Mouse (Mus musculus) hindlimb bud, embryonic 11.5 days (tissue): Measurements from ENCODE around the gene Zfp276.
A peak's percentile ranks its signal among the peaks of the same experiment; 100 is the strongest.
"Not testable (repeated sequence)": the region's sequence is repeated elsewhere in the genome, so short reads cannot be mapped to it uniquely, and the experiment has no call there.

Source experiments
- DNase-seq: peaks from one replicate; pipeline ENCODE4 v3.0.0-alpha.2; 2012; ENCODE audit warnings: low read depth, low spot score; ENCODE audit errors: extremely low spot score

Gene Zfp276

GRCm38 (mm10) chr8:123254099-123254885 lies at the start of gene Zfp276, which contains the start of gene Vps9d1:
TSS of gene Zfp276 (plus strand) at chr8:123254195.
TSS of gene Vps9d1 (minus strand) at chr8:123254348.
- no peak for DNase-seq

GRCm38 (mm10) chr8:123211876-123212275 lies 42.1 kb upstream of the Zfp276 start:
- no peak for DNase-seq

- peak; percentile 79 for DNase-seq
These were observed 41.5 kb upstream of the Zfp276 start, which contains the start of the genes Chmp1a and Spata33 for GRCm38 (mm10) chr8:123212321-123213117. TSS of gene Chmp1a (minus strand) at chr8:123212763. TSS of gene Spata33 (plus strand) at chr8:123212832.

GRCm38 (mm10) chr8:123213118-123213772 lies 40.8 kb upstream of the Zfp276 start:
- DNase-seq, result no peak

GRCm38 (mm10) chr8:123215430-123215829 lies 38.6 kb upstream of the Zfp276 start:
- no peak for DNase-seq

- DNase-seq, result no peak
These were observed 33.1 kb upstream of the Zfp276 start for GRCm38 (mm10) chr8:123220917-123221316.

- peak; percentile 79 for DNase-seq
These were observed 29.4 kb upstream of the Zfp276 start, which contains the start of gene Cdk10 for GRCm38 (mm10) chr8:123224278-123225266. TSS of gene Cdk10 (plus strand) at chr8:123224842.

GRCm38 (mm10) chr8:123228416-123228815 lies 25.6 kb upstream of the Zfp276 start:
- DNase-seq, result no peak

- not testable (repeated sequence) for DNase-seq
These were observed 23.7 kb upstream of the Zfp276 start for GRCm38 (mm10) chr8:123230326-123230725.

GRCm38 (mm10) chr8:123231742-123232141 lies 22.3 kb upstream of the Zfp276 start:
- DNase-seq, result no peak

- DNase-seq, result no peak
These were observed 21.4 kb upstream of the Zfp276 start for GRCm38 (mm10) chr8:123232553-123232952.

- no peak for DNase-seq
These were observed 20.7 kb upstream of the Zfp276 start for GRCm38 (mm10) chr8:123233300-123233699.

GRCm38 (mm10) chr8:123233760-123234159 lies 20.2 kb upstream of the Zfp276 start:
- DNase-seq, result no peak

- DNase-seq, result no peak
These were observed 19.0 kb upstream of the Zfp276 start for GRCm38 (mm10) chr8:123234918-123235519.

- peak; percentile 69 for DNase-seq
These were observed 18.2 kb upstream of the Zfp276 start, which contains the start of gene Spata2l for GRCm38 (mm10) chr8:123235520-123236497. TSS of gene Spata2l (minus strand) at chr8:123236233.

GRCm38 (mm10) chr8:123239398-123239797 lies 14.6 kb upstream of the Zfp276 start:
- no peak for DNase-seq

GRCm38 (mm10) chr8:123242107-123242923 lies 11.7 kb upstream of the Zfp276 start:
- DNase-seq, result no peak
